Mouse (Mus musculus) myocyte (in vitro differentiated cells): ENCODE results near the gene Tsga13.

Experiments used
- CEBPB ChIP-seq: IDR thresholded peaks from 2 replicates; pipeline ENCODE4 v1.6.1; 2011; ENCODE audit warnings: mild to moderate bottlenecking, moderate library complexity; ENCODE audit not compliant: poor library complexity, insufficient read depth, severe bottlenecking
- E2F4 ChIP-seq: IDR thresholded peaks from one replicate; pipeline ENCODE4 v1.6.1; 2011; ENCODE audit warnings: mild to moderate bottlenecking, control low read depth, moderate library complexity; ENCODE audit not compliant: insufficient read depth
- MAX ChIP-seq: IDR thresholded peaks from one replicate; pipeline ENCODE4 v1.6.1; 2011; ENCODE audit warnings: low read depth, mild to moderate bottlenecking, control low read depth
- MYOD1 ChIP-seq, 3 experiments: IDR thresholded peaks; one replicate each; pipeline ENCODE4 v1.6.1; 2011; ENCODE audit warnings: control low read depth in 2 of 3, low read depth in 2 of 3, mild to moderate bottlenecking in 2 of 3, moderate library complexity in 1 of 3; ENCODE audit not compliant: insufficient read length in 2 of 3, control insufficient read depth in 1 of 3
- MYOG ChIP-seq, 3 experiments: IDR thresholded peaks; one replicate each; pipeline ENCODE4 v1.6.1; 2011; ENCODE audit warnings: control low read depth in 2 of 3, low read depth in 2 of 3, mild to moderate bottlenecking in 2 of 3; ENCODE audit not compliant: insufficient read length in 2 of 3, control insufficient read depth in 1 of 3, insufficient read depth in 1 of 3
- POLR2A ChIP-seq: IDR thresholded peaks from one replicate; pipeline ENCODE4 v1.6.1; 2011; ENCODE audit warnings: low read depth, mild to moderate bottlenecking, control low read depth, moderate library complexity; ENCODE audit not compliant: insufficient read length
- POLR2AphosphoS2 ChIP-seq: IDR thresholded peaks from one replicate; pipeline ENCODE4 v1.6.1; 2011; ENCODE audit warnings: low read depth, control low read depth; ENCODE audit not compliant: insufficient read length
- SRF ChIP-seq: IDR thresholded peaks from one replicate; pipeline ENCODE4 v1.6.1; 2011; ENCODE audit warnings: low read depth; ENCODE audit not compliant: control insufficient read depth, insufficient read length
- TCF12 ChIP-seq: IDR thresholded peaks from one replicate; pipeline ENCODE4 v1.6.1; 2011; ENCODE audit warnings: mild to moderate bottlenecking, control low read depth; ENCODE audit not compliant: poor library complexity, insufficient read depth, severe bottlenecking
- TCF3 ChIP-seq: IDR thresholded peaks from one replicate; pipeline ENCODE4 v1.6.1; 2011; ENCODE audit warnings: low read depth, control low read depth; ENCODE audit not compliant: insufficient read length
- USF1 ChIP-seq: IDR thresholded peaks from one replicate; pipeline ENCODE4 v1.6.1; 2011; ENCODE audit warnings: low read depth, mild to moderate bottlenecking, control low read depth, moderate library complexity

DNA sequence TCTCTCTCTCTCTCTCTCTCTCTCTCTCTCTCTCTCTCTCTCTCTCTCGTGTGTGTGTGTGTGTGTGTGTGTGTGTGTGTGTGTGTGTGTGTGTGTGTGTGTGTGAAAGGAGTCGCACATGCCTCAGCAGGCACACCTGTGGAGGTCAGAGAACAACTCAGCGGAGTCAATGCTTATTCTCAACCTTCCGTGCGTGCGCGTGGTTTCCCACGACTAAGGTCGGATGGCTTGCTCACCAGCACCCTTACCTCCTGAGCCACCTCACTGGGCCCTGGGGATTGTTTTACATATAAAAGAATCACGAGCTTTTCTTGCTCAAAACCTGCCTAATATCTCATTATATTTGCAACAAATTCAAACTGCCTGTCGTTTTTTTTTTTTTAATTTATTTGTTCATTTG is 6.5 kb upstream of the Tsga13 start:
- TF ChIP-seq TCF12 = no peak
- no peak for TF ChIP-seq POLR2A
- TF ChIP-seq TCF3 = no peak
- no peak for TF ChIP-seq MYOD1 (IDR thresholded peaks at IDR 0.05; ENCODE audit: control insufficient read depth in 1 of 3, insufficient read length in 2 of 3, low read depth in 2 of 3)
- TF ChIP-seq MAX = no peak
- TF ChIP-seq POLR2AphosphoS2 = no peak
- no peak for TF ChIP-seq E2F4
- TF ChIP-seq SRF = no peak
- no peak for TF ChIP-seq MYOG (IDR thresholded peaks at IDR 0.05; ENCODE audit: control insufficient read depth in 1 of 3, insufficient read depth in 1 of 3, insufficient read length in 2 of 3, low read depth in 2 of 3)
- TF ChIP-seq CEBPB = no peak
- TF ChIP-seq USF1 = no peak
